Mouse (Mus musculus): ENCODE measurements around the gene Gm21988.

DNA sequence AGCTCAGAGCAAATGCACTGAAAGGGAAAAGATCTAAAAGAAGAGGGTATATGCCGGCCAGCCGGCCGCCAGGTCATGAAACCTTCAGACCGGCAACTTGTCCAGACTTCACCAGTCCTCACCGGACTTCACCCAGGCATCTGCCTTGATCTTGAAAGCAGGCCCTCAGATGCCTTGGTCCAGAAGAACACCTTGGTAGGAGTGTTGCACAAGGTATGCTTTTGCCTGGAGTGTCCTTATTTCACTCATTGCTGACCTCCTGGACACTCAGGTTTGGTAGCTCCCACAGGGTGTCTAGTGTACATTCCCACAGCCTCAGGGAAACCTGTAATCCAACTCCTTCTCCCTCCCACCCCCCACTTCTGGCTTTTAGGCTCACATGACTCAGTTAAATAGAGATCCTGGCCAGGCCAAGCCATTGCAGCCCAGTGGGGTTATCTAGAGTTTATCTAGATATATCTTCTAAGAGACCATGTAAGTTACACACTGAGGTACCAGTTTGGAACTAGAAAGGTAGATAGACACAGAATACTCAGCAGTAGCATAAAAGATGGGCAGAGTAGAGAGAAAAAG is 39.5 kb downstream of the Gm21988 start:
- TF ChIP-seq CTCF (IDR thresholded peaks at IDR 0.05) (no peak), EP300 (IDR thresholded peaks at IDR 0.05) (no peak)
